Mouse (Mus musculus): ENCODE data around the gene Olfr1136. TPM values are rescaled to one million over a fixed set of nuclear protein-coding genes. Genes with fewer than 3 reads are reported as not detected.

Olfr1136 gene
- total RNA-seq (2023), result not detected in 4 replicates

GRCm38 (mm10) chr2:87693847-87694246 is at the start of gene Olfr1136:
Gene Olfr1136 (minus strand): TSS chr2:87693947.

GRCm38 (mm10) chr2:87743452-87743851 is 49.7 kb upstream of the Olfr1136 start, which contains the start of gene Olfr1140:
Gene Olfr1140 (plus strand): TSS chr2:87743752.

GRCm38 (mm10) chr2:87739878-87740277 is 46.1 kb upstream of the Olfr1136 start, which contains the start of gene Olfr1138:
Gene Olfr1138 (minus strand): TSS chr2:87739978.

GRCm38 (mm10) chr2:87713079-87713478 is 19.3 kb upstream of the Olfr1136 start, which contains the start of gene Olfr1137:
Gene Olfr1137 (minus strand): TSS chr2:87713179.

GRCm38 (mm10) chr2:87673564-87673963 is 20.2 kb downstream of the Olfr1136 start, which contains the start of gene Olfr1135:
Gene Olfr1135 (minus strand): TSS chr2:87673664.

GRCm38 (mm10) chr2:87658360-87658759 is 35.4 kb downstream of the Olfr1136 start, which contains the start of gene Olfr1134:
Gene Olfr1134 (minus strand): TSS chr2:87658460.

GRCm38 (mm10) chr2:87647274-87647673 is 46.5 kb downstream of the Olfr1136 start, which contains the start of gene Olfr1133:
Gene Olfr1133 (minus strand): TSS chr2:87647374.

Other genes starting within 250 kb of the Olfr1136 start
- gene Olfr1126, start 240.0 kb downstream of the Olfr1136 start, total RNA-seq (2023), result not detected in 4 replicates
- gene Pramel7, start 196.9 kb downstream of the Olfr1136 start, total RNA-seq (2023), result not detected in 4 replicates
- not detected in 4 replicates for gene Pramel6, start 187.4 kb downstream of the Olfr1136 start, total RNA-seq (2023)
- not detected in 4 replicates for gene Olfr153, start 162.2 kb downstream of the Olfr1136 start, total RNA-seq (2023)
- not detected in 4 replicates for gene Olfr1128, start 148.4 kb downstream of the Olfr1136 start, total RNA-seq (2023)
- not detected in 4 replicates for gene Olfr1129, start 120.0 kb downstream of the Olfr1136 start, total RNA-seq (2023)
- not detected in 4 replicates for gene Olfr1130, start 87.7 kb downstream of the Olfr1136 start, total RNA-seq (2023)
- not detected in 4 replicates for gene Olfr1131, start 66.8 kb downstream of the Olfr1136 start, total RNA-seq (2023)
- gene Olfr1132, start 56.4 kb downstream of the Olfr1136 start, total RNA-seq (2023), result not detected in 4 replicates
- gene Olfr1133, start 46.6 kb downstream of the Olfr1136 start, total RNA-seq (2023), result not detected in 4 replicates
- gene Olfr1134, start 35.5 kb downstream of the Olfr1136 start, total RNA-seq (2023), result not detected in 4 replicates
- not detected in 4 replicates for gene Olfr1135, start 20.3 kb downstream of the Olfr1136 start, total RNA-seq (2023)
- gene Olfr1137, start 19.2 kb upstream of the Olfr1136 start, total RNA-seq (2023), result not detected in 4 replicates
- gene Olfr1138, start 46.0 kb upstream of the Olfr1136 start, total RNA-seq (2023), result not detected in 4 replicates
- not detected in 4 replicates for gene Olfr1140, start 49.8 kb upstream of the Olfr1136 start, total RNA-seq (2023)
- not detected in 4 replicates for gene Olfr1141, start 60.0 kb upstream of the Olfr1136 start, total RNA-seq (2023)
- not detected in 4 replicates for gene Olfr152, start 85.5 kb upstream of the Olfr1136 start, total RNA-seq (2023)
- not detected in 4 replicates for gene Olfr1143, start 106.6 kb upstream of the Olfr1136 start, total RNA-seq (2023)
- not detected in 4 replicates for gene Olfr1145, start 115.9 kb upstream of the Olfr1136 start, total RNA-seq (2023)
- gene Olfr1148, start 136.6 kb upstream of the Olfr1136 start, total RNA-seq (2023), result not detected in 4 replicates
- not detected in 4 replicates for gene Olfr1150-ps1, start 150.0 kb upstream of the Olfr1136 start, total RNA-seq (2023)
- gene Olfr1151, start 161.9 kb upstream of the Olfr1136 start, total RNA-seq (2023), result not detected in 4 replicates
- gene Olfr1152, start 172.5 kb upstream of the Olfr1136 start, total RNA-seq (2023), result not detected in 4 replicates
- gene Olfr1153, start 201.0 kb upstream of the Olfr1136 start, total RNA-seq (2023), result not detected in 4 replicates
- not detected in 4 replicates for gene Olfr1154, start 211.2 kb upstream of the Olfr1136 start, total RNA-seq (2023)